Mouse (Mus musculus) layer of hippocampus, postnatal 10 days (tissue): ENCODE data around the gene Thada. TPM values are rescaled to one million over a fixed set of nuclear protein-coding genes. Genes with fewer than 3 reads are reported as not detected.
A peak's percentile ranks its signal among the peaks of the same experiment; 100 is the strongest.

Experiments used
- DNase-seq, 2 experiments: peaks; one replicate each; pipeline ENCODE4 v3.0.0; 2021; ENCODE audit warnings: low spot score in 2 of 2
- total RNA-seq, 2 experiments: library from RNA; stranded (reverse); gene quantifications; 2 replicates each; pipeline ENCODE4 v1.2.3; 2021

The Thada gene
- total RNA-seq, 2 experiments from 2014 or later: 11.7 to 14.5 TPM

- no peak for DNase-seq
Observed at GRCm38 (mm10) chr17:84477176-84477575, 11.2 kb upstream of the Thada start.

DNA sequence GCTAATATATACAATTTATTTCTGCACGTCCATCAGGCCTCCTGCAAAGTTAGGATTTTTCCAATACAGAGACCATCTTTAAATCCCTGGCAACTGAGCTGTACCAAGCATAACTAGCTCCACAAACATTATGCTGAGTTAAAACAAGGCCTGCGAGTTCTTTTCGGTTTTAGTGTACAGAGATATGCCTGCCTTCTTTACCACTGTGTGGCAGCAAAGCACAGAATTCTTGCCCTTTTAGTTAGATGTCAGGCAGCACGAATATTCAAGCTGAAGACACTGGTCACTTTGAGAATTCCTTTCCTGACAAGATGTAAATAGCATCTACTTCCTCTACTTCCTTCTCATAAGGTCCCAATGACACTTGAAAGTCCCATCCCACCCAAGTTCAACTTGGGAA is 8.3 kb upstream of the Thada start:
- DNase-seq: peak in 1 of 2 experiments; percentile 16

DNA sequence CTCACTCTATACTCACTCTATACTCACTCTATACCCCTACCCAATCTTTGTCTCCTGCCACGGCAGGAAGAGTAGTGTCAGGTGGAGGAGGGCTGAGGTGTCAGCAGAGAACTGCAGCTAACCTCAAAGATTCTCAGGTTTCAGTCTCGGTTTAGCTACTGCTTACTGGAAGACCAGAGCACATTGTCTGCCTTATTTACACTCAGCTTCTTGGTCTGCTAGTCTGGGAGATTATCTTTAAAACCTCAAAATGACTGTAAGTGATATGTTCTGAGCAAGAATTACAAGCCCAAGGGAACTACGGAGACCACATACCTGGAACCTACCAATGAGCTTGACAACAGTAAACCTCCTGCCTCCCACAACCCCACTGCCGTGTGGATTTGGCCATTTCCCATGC is 31.0 kb downstream of the Thada start:
- no peak for DNase-seq

GRCm38 (mm10) chr17:84434233-84434632 is 31.8 kb downstream of the Thada start:
- no peak for DNase-seq

GRCm38 (mm10) chr17:84431991-84432390 is 34.0 kb downstream of the Thada start:
- DNase-seq: no peak

DNA sequence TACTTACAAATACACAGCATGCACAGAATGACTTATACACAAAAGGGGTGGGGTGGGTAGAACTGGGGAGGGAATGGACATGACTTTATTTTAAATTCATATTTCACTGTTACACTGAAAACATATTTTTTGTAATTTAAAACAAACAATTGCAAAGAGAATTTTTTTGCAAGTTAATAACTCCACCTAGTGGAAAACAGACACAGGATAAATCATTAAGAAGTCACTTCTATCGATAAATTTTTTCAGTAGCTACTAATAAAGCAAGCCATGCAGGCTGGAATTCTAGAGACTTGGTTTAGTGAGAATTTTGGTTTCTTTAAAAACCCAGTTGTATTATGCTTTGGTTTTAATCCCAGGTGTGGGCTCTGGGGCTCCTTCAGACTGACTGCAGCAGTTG is 41.7 kb downstream of the Thada start:
- no peak for DNase-seq

GRCm38 (mm10) chr17:84422916-84423315 is 43.1 kb downstream of the Thada start:
- no peak for DNase-seq

GRCm38 (mm10) chr17:84422001-84422785 is 43.8 kb downstream of the Thada start:
- no peak for DNase-seq

GRCm38 (mm10) chr17:84421042-84421441 is 45.0 kb downstream of the Thada start:
- DNase-seq: no peak

DNA sequence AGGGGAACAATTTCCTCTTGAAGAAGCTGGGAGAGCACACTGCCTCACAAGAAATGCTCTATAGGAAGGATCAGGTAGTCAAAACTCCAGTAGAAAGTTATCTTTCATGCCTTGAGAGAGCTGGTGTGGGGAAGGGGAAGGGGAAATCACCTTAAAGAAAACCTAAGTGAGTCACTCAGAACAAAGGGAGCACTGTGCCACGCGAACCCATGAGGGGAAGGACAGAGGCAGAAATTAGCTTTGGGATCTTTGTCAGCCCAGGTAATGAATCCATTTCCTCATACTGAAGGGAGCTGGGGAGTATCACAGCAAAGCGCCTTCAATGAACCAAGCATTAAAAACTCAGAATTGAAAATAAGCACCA is 45.7 kb downstream of the Thada start:
- DNase-seq: no peak

- peak; percentile 22 to 51 for DNase-seq
Observed at GRCm38 (mm10) chr17:84419326-84420275, 46.4 kb downstream of the Thada start.

GRCm38 (mm10) chr17:84415936-84416335 is 50.1 kb downstream of the Thada start:
- DNase-seq: no peak

DNA sequence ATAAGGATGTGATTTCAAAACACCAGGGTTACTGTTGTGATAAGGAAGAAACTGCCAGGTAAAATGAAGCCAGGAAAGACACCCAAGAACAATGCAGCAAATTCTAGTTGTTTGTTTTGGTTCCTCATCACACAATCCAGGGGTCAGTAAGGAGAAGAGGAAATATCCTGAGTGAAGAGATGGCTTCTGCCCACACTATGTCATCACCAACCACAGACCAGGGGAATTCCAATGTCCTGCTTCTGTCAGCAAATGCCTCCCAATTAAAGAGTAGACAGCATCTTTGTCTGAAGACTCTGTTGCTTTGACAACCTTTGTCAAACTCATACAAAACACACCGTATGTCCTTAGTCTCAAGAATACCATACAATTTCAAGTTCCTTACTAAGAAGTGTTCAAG is 57.3 kb downstream of the Thada start:
- DNase-seq: no peak

- no peak for DNase-seq
Observed at GRCm38 (mm10) chr17:84405616-84406015, 60.4 kb downstream of the Thada start.

DNA sequence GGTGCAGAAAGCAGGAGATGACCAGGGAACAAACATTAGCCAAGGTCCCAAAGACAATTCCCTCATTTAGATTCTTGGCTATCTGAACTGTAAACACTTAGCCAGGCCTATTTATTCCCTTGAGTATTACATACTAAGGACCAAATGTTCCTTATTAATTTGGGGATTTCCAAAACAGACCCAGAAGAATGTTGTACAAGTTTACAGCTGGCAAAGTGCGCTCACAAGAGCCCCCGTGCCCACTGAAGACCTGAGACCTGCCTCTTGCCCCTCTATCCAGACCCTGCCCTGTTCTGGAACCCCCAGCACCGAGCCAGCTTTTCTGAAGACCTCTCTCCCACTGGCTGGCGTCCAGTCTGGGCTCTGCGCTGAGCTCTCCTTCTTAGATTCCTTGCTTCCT is 64.2 kb downstream of the Thada start:
- DNase-seq: no peak

DNA sequence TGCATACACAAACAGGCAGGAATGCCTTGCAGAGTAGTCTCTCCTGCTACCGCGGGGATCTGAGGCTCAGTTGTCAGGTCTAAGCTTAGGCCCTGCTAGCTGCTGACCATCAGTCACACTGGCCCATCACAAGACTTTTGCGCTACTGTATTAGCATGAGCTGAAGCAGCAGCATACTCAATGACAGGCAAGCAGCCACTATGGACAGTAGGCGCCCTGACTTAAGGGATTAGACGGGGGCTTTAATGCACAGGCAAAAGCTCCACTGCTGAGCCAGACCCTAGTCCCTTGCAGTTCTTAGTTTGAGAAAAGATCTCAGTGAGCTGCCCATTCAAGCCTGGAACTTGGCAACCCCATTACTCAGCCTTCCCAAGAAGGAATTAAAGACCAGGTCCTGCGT is 66.6 kb downstream of the Thada start:
- DNase-seq: no peak

GRCm38 (mm10) chr17:84390026-84390425 is 76.0 kb downstream of the Thada start:
- DNase-seq: no peak

- no peak for DNase-seq
Observed at GRCm38 (mm10) chr17:84386176-84386575, 79.8 kb downstream of the Thada start.

GRCm38 (mm10) chr17:84385696-84386095 is 80.3 kb downstream of the Thada start:
- DNase-seq: no peak

- DNase-seq: no peak
Observed at GRCm38 (mm10) chr17:84384661-84385060, 81.3 kb downstream of the Thada start.

DNA sequence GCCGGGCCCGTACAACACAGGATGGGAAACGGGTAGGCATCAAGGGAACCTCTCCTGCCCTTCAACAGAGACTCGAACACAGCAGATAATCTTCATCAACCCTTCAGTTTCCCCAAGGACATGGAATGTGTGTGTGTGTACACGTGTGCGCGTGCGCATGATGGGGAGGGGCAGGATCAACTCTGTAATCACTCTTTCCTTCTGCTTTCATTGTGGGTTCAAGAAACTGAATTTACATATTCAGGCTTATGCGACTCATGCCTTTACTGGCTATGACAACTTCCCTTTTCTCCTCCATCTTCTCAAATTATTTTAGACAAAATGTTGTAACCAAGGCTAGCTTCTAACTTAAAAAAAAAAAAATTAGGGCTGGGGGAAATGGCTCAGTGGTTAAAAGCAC is 85.7 kb downstream of the Thada start:
- DNase-seq: no peak

- no peak for DNase-seq
Observed at GRCm38 (mm10) chr17:84376882-84377281, 89.1 kb downstream of the Thada start.
